Mouse (Mus musculus): Measurements from ENCODE around the gene Hmga2. TPM values are rescaled to one million over a fixed set of nuclear protein-coding genes. Genes with fewer than 3 reads are reported as not detected.
A peak's percentile ranks its signal among the peaks of the same experiment; 100 is the strongest.
"Not testable (repeated sequence)": the region's sequence is repeated elsewhere in the genome, so short reads cannot be mapped to it uniquely, and the experiment has no call there.

Hmga2 gene
- polyA plus RNA-seq, 1 experiment from 2014 or later, result 16.1 TPM

GRCm38 (mm10) chr10:120365380-120366172 is 110.7 kb downstream of the Hmga2 start:
- WGBS (ENCODE audit: insufficient replicate concordance), result 48% methylated on average over 24 of the region's 24 CpGs
- Histone ChIP-seq H3K4me3 (peak overlapping the region; percentile 58), H3K4me2 (peak overlapping the region; percentile 69), H3K9ac (no peak overlapping the region), H3K4me1 (peaks cover 39% of the 10 kb centered on the region), H3K9me3 (replicated peaks) (no peaks in the 10 kb centered on the region), H3K27ac (peak overlapping the region; percentile 55), H3K36me3 (peaks cover 34% of the 10 kb centered on the region), H3K27me3 (replicated peaks) (no peaks in the 10 kb centered on the region)
- ATAC-seq, result peak; percentile 9; the same call in 1 of the 2 replicates

DNA sequence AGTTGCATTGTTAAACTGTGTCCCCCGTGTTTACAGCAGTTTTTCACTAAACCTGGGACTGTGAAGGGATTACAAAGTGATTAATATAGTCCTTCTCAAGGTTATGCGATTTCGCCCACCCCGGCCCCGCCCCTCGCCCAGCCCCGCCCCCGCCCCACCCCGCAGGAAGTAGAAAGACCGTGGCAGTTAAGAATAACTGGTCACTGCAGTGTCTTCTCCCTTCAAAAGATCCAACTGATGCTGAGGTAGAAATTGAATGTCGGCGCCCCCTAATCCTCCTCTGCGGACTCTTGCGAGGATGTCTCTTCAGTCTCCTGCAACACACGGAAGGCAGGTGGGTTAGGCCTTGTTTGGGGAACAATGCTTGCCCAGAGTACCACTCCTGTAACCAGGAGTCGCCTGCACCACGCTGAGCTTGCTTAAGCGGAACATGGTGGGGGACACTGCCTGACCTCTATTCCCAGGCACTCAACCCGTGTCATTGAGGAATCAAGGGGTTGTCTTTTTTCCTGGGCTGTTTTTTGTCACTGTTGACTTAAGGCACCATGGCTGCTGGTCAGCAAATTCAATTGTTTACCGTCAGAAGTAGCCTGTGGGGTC is 112.2 kb downstream of the Hmga2 start:
- peak; percentile 70 for ATAC-seq
- H3K27ac ChIP-seq, result peak overlapping the region; percentile 68

DNA sequence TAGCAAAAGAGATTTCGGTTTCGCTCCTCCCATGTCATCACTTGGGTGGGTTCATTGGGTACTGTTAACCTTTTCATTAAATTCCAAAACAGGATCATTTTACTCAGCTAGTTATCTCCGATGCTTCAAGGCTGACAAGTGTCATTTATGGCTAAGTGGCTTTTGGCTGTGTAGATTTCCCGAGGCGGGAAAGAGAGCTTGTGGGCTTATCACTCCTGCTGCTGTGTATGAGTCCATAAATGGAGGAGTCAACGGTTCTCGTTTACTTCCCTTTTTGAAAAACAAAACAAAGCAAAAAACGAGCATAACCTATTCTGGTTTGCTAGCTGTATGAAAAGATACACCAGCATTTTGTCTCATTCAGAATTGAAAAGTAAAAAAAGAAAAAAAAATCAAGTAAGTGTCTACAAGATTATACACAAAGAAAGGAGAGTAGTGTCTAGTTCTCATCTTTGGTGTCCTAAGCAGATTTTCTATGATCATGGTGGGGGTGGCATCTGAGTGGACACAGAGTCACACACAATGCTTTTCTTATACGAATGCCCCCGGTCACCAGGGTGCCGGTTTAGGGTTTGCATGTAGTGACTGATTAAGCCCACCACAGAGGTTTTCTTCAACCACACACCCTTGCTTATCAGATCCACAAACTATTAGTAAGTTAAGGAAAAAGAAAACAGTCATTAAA is 112.8 kb downstream of the Hmga2 start:
- H3K27ac ChIP-seq; H3K9me3 ChIP-seq (replicated peaks); H3K9ac ChIP-seq; H3K27me3 ChIP-seq (replicated peaks): not testable (repeated sequence)
- Histone ChIP-seq H3K36me3 (peaks cover 15% of the 10 kb centered on the region), H3K4me2 (peak overlapping the region; percentile 69), H3K4me1 (peaks cover 35% of the 10 kb centered on the region), H3K4me3 (peak overlapping the region; percentile 58)
- WGBS (ENCODE audit: insufficient replicate concordance), result 34% methylated on average over 10 of the region's 11 CpGs
- ATAC-seq, result peak; percentile 31

More for the DNA sequence above, 112.2 kb downstream of the Hmga2 start:
- peaks cover 36% of the 10 kb centered on the region for H3K4me1 ChIP-seq
- 28% methylated on average over 20 of the region's 20 CpGs for WGBS (ENCODE audit: insufficient replicate concordance)
- peak overlapping the region; percentile 69 for H3K4me2 ChIP-seq
- peak overlapping the region; percentile 58 for H3K4me3 ChIP-seq
- peaks cover 22% of the 10 kb centered on the region for H3K36me3 ChIP-seq
- no peaks in the 10 kb centered on the region for H3K27me3 ChIP-seq (replicated peaks)
- no peaks in the 10 kb centered on the region for H3K9me3 ChIP-seq (replicated peaks)
- peak overlapping the region; percentile 59 for H3K9ac ChIP-seq

- H3K4me3 ChIP-seq, result no peak overlapping the region
- H3K27me3 ChIP-seq (replicated peaks), result no peaks in the 10 kb centered on the region
- H3K9me3 ChIP-seq (replicated peaks), result no peaks in the 10 kb centered on the region
- H3K27ac ChIP-seq, result no peak overlapping the region
- H3K9ac ChIP-seq, result no peak overlapping the region
- no peaks in the 10 kb centered on the region for H3K36me3 ChIP-seq
- WGBS (ENCODE audit: insufficient replicate concordance), result 65% methylated on average over 13 of the region's 13 CpGs
- H3K4me1 ChIP-seq, result no peaks in the 10 kb centered on the region
- ATAC-seq, result no peak
- no peak overlapping the region for H3K4me2 ChIP-seq
These were observed 121.7 kb downstream of the Hmga2 start for GRCm38 (mm10) chr10:120354523-120355030.

- Histone ChIP-seq H3K4me3 (no peak overlapping the region), H3K9me3 (replicated peaks) (no peaks in the 10 kb centered on the region), H3K9ac (no peak overlapping the region), H3K27ac (no peak overlapping the region), H3K4me2 (no peak overlapping the region), H3K4me1 (no peaks in the 10 kb centered on the region), H3K36me3 (no peaks in the 10 kb centered on the region), H3K27me3 (replicated peaks) (no peaks in the 10 kb centered on the region)
- no peak for ATAC-seq
- WGBS (ENCODE audit: insufficient replicate concordance), result 85% methylated on average over 6 of the region's 6 CpGs
These were observed 130.9 kb downstream of the Hmga2 start for GRCm38 (mm10) chr10:120345325-120345724.

DNA sequence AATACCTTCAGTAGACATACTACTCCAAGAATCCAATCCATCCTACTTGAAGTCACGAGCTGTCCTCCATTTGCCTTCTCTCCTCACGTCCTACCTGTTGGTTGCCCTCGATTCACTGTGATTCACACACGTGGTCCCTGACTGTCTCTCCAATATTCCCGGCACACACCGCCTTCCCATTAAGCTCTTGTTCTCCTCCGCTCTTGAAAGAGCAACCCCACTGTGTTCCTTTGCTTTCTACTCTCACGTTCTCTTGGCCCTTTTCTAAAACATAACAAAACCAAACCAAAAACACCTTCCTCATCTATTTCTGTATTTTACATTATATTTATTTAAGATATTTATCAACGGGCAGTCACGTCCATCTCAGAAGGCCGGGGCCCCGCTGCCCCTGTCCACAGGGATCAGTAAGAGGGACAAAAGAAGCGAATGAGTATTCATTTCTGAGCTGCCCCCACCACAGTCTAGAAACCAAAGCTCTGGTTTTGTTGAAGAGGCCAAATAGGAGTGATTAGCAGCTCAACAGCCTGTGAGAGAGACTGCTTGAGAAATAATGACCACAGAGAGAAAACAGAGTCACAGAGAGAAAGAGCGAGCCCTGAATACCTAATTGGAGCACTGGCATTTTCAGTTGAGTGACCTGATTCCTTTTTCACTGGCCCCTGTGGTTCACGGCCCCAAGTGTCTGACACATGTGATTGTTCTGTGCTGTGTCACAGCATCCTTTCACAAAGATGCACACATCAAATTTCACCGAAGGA is 131.5 kb downstream of the Hmga2 start:
- ATAC-seq, result no peak
- no peak overlapping the region for H3K4me3 ChIP-seq
- H3K9me3 ChIP-seq (replicated peaks), result no peaks in the 10 kb centered on the region
- 74% methylated on average over 16 of the region's 16 CpGs for WGBS (ENCODE audit: insufficient replicate concordance)
- H3K27ac ChIP-seq, result no peak overlapping the region
- H3K4me1 ChIP-seq, result no peaks in the 10 kb centered on the region
- H3K36me3 ChIP-seq, result no peaks in the 10 kb centered on the region
- H3K4me2 ChIP-seq, result no peak overlapping the region
- H3K9ac ChIP-seq, result no peak overlapping the region
- H3K27me3 ChIP-seq (replicated peaks), result no peaks in the 10 kb centered on the region

DNA sequence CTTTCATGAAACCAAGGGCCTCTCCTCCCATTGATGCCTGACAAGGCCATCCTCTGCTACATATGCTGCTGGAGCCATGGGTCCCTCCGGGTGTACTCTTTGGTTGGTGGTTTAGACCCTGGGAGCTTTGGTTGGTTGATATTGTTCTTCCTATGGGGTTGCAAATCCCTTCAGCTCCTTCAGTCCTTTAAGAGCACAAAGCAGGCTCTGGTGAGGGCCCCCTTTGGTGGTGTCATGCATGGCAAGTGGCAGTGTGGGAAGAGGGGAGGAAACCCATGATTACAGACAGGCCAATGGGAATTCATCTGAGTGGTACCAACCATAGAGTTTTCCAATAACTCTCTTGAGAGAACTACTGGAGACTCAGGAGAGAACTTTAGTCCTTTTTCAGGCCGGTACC is 136.4 kb downstream of the Hmga2 start:
- H3K27ac ChIP-seq; H3K4me3 ChIP-seq; H3K9ac ChIP-seq; ATAC-seq; H3K9me3 ChIP-seq (replicated peaks); H3K27me3 ChIP-seq (replicated peaks); H3K4me2 ChIP-seq; H3K4me1 ChIP-seq; H3K36me3 ChIP-seq: not testable (repeated sequence)
- 73% methylated on average over 2 of the region's 2 CpGs for WGBS (ENCODE audit: insufficient replicate concordance)

- ATAC-seq, result no peak
- H3K4me2 ChIP-seq, result no peak overlapping the region
- H3K4me3 ChIP-seq, result no peak overlapping the region
- H3K9ac ChIP-seq, result no peak overlapping the region
- no peak overlapping the region for H3K27ac ChIP-seq
- H3K27me3 ChIP-seq (replicated peaks), result no peaks in the 10 kb centered on the region
- H3K36me3 ChIP-seq, result no peaks in the 10 kb centered on the region
- H3K4me1 ChIP-seq, result no peaks in the 10 kb centered on the region
- H3K9me3 ChIP-seq (replicated peaks), result no peaks in the 10 kb centered on the region
- WGBS (ENCODE audit: insufficient replicate concordance), result 68% methylated on average over 4 of the region's 4 CpGs
These were observed 136.9 kb downstream of the Hmga2 start for GRCm38 (mm10) chr10:120339324-120339723.

- H3K27ac ChIP-seq, result no peak overlapping the region
- H3K4me2 ChIP-seq, result no peak overlapping the region
- no peaks in the 10 kb centered on the region for H3K4me1 ChIP-seq
- WGBS (ENCODE audit: insufficient replicate concordance), result 60% methylated on average over 5 of the region's 5 CpGs
- no peak overlapping the region for H3K4me3 ChIP-seq
- no peak overlapping the region for H3K9ac ChIP-seq
- H3K27me3 ChIP-seq (replicated peaks), result no peaks in the 10 kb centered on the region
- no peaks in the 10 kb centered on the region for H3K9me3 ChIP-seq (replicated peaks)
- ATAC-seq, result no peak
- no peaks in the 10 kb centered on the region for H3K36me3 ChIP-seq
These were observed 137.4 kb downstream of the Hmga2 start for GRCm38 (mm10) chr10:120338841-120339240.

DNA sequence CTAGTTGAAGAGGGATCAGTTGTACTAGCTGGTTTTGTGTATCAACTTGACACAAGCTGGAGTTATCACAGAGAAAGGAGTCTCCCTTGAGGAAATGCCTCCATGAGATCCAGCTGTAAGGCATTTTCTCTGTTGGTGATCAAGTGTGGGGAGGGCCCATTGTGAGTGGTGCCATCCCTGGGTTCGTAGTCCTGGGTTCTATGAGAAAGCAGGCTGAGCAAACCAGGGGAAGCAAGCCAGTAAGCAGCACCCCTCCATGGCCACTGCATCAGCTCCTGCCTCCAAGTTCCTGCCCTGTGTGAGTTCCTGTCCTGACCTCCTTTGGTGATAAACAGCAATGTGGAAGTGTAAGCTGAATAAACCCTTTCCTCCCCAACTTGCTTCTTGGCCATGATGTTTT is 137.8 kb downstream of the Hmga2 start:
- WGBS (ENCODE audit: insufficient replicate concordance), result 70% methylated on average over 1 of the region's 1 CpGs
- not testable (repeated sequence) for H3K4me1 ChIP-seq; H3K27ac ChIP-seq; H3K36me3 ChIP-seq; H3K27me3 ChIP-seq (replicated peaks); ATAC-seq; H3K9ac ChIP-seq; H3K9me3 ChIP-seq (replicated peaks); H3K4me2 ChIP-seq; H3K4me3 ChIP-seq

GRCm38 (mm10) chr10:120327946-120328345 is 148.3 kb downstream of the Hmga2 start:
- H3K36me3 ChIP-seq, result no peaks in the 10 kb centered on the region
- 81% methylated on average over 14 of the region's 14 CpGs for WGBS (ENCODE audit: insufficient replicate concordance)
- H3K4me2 ChIP-seq, result no peak overlapping the region
- H3K27me3 ChIP-seq (replicated peaks), result no peaks in the 10 kb centered on the region
- peaks cover 15% of the 10 kb centered on the region; the same call in 1 of the 2 replicates for H3K4me1 ChIP-seq
- ATAC-seq, result no peak
- no peak overlapping the region for H3K4me3 ChIP-seq
- H3K9ac ChIP-seq, result no peak overlapping the region
- no peak overlapping the region for H3K27ac ChIP-seq
- H3K9me3 ChIP-seq (replicated peaks), result no peaks in the 10 kb centered on the region

All from liver, embryonic 12.5 days (tissue).